Mouse (Mus musculus) CD4-positive, CD25-positive, alpha-beta regulatory T cell, adult 2 months (primary cell): Measurements from ENCODE around the gene Dpp7.

ENCODE experiments used
- DNase-seq: peaks from one replicate; pipeline ENCODE4 v3.0.0-alpha.2; 2012; ENCODE audit warnings: low read depth, low spot score

The Dpp7 gene

GRCm38 (mm10) chr2:25356208-25357079 is at the start of gene Dpp7:
Dpp7 (minus strand) TSS chr2:25356359.
- peak; percentile 85 for DNase-seq

DNA sequence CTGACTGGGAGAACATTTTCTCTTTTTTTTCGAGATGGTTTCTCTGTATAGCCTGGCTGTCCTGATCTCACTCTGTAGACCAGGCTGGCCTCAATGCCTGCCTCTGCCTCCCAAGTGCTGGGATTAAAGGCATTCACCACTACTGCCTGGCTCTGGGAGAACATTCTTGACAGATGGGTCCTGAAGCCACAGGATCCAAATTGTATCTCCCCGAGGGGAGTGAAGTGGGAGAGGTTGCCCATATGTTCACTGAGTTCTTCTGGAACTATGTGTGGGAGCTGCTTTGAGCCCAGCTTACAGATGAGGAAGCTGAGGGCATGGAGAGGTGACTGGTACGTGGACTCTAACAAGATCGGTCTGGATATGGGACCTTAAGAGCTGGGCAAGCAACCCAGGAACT is 47.8 kb upstream of the Dpp7 start:
- DNase-seq: no peak

GRCm38 (mm10) chr2:25402972-25403601 is 46.9 kb upstream of the Dpp7 start:
- DNase-seq: peak; percentile 38

GRCm38 (mm10) chr2:25402377-25402971 is 46.3 kb upstream of the Dpp7 start:
- DNase-seq: peak; percentile 91

- DNase-seq: peak; percentile 50
These were observed 44.6 kb upstream of the Dpp7 start for GRCm38 (mm10) chr2:25400764-25401163.

- no peak for DNase-seq
These were observed 44.1 kb upstream of the Dpp7 start for GRCm38 (mm10) chr2:25400291-25400690.

GRCm38 (mm10) chr2:25399051-25399450 is 42.9 kb upstream of the Dpp7 start, which contains the start of gene Npdc1:
Npdc1 (plus strand) TSS chr2:25399351.
- DNase-seq: no peak

GRCm38 (mm10) chr2:25398065-25398464 is 41.9 kb upstream of the Dpp7 start:
- DNase-seq: no peak

DNA sequence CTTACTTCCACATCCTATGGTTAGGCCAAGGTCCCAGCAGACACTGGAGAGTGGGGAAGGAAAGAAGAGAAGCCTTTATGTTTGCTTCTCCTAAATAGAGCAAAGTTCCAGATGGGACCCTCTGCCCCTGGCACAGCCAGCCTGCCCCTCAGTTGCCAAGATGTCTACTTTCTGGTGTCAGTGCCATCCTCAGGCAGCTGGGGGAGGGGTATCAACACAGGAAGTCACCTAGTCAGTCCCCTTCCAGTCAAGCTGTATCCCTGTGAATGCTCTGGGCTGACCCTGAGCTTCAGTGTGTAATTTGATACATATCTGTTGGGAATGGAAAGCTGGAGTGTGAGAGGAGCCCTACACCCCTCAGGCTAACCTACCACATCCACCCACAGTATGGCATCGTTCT is 40.9 kb upstream of the Dpp7 start:
- DNase-seq: no peak

DNA sequence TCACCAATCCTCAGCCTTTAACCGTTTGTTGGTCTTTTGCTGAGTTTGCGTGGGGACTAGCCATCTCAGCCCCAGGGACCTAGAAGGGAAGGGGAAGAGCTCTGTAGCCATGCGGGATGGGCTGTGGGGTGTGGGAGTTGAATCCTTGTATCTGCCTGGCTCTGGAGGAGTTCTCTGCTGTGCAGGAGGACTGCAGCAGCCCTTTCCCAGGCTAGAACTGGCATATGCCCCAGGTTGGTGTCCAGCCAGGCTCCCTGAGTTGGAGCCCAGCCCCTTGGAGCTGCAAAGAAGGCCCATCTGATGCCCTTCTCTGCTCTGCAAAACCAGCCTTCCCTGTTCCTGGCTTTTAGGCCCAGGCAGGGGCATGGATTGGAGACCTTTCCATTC is 40.4 kb upstream of the Dpp7 start:
- no peak for DNase-seq

- peak; percentile 35 for DNase-seq
These were observed 39.8 kb upstream of the Dpp7 start, which contains the start of gene Entpd2 for GRCm38 (mm10) chr2:25395721-25396596. Entpd2 (plus strand) TSS chr2:25395874.

- DNase-seq: no peak
These were observed 38.4 kb upstream of the Dpp7 start for GRCm38 (mm10) chr2:25394281-25395221.

GRCm38 (mm10) chr2:25391266-25391665 is 35.1 kb upstream of the Dpp7 start:
- no peak for DNase-seq

GRCm38 (mm10) chr2:25384492-25384891 is 28.3 kb upstream of the Dpp7 start:
- DNase-seq: no peak

GRCm38 (mm10) chr2:25376589-25376988 is 20.4 kb upstream of the Dpp7 start:
- DNase-seq: peak; percentile 72

GRCm38 (mm10) chr2:25373431-25373830 is 17.3 kb upstream of the Dpp7 start:
- no peak for DNase-seq

- DNase-seq: no peak
These were observed 16.7 kb upstream of the Dpp7 start for GRCm38 (mm10) chr2:25372644-25373391.

- peak; percentile 92 for DNase-seq
These were observed 15.8 kb upstream of the Dpp7 start, which contains the start of gene Sapcd2 for GRCm38 (mm10) chr2:25371764-25372643. Sapcd2 (plus strand) TSS chr2:25372321.

DNA sequence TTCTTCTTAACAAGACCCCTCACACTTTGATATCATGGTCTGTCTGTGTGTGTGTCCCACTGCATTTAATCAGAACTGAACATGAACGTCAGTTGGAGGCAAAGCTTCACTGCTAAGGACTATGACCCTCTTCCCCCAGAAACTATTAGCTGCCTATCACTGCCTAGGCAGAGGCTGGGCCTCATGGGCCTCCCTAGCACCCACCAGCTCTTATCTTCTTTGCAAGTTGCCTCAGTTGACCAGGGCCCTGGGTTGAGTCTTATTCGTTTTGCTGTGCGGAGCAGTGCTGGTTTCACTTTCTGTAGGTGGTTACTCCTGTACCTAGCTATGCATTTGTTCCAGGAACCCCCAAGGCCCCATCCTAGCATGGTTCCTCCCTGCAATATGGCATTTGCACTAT is 13.8 kb upstream of the Dpp7 start:
- no peak for DNase-seq
